Mouse (Mus musculus): Measurements from ENCODE around the gene Krtap16-3.

The Krtap16-3 gene

DNA sequence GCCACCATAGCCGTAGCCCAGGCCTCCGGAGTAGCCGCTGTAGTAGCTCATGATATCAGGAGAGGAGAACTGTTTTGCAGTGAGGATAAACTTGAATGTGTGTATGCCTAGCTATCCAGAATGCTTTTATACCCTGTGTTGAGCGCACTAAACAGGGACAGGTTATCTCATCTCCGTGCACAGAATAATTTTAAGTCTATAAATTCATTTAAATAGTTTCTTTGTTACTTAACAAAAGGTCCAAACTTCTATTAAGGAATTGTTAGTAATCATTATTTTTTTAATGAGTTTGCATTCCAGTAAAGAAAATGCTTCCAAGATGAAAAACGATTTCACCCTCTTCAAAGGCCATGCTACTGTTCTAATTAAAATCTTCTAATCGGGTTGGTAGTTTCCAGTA, at the start of gene Krtap16-3:
Krtap16-3 (minus strand) TSS at position 101 of the 400 bp plus-strand sequence.
- no peak for DNase-seq (ENCODE audit: low read depth, low spot score)

DNA sequence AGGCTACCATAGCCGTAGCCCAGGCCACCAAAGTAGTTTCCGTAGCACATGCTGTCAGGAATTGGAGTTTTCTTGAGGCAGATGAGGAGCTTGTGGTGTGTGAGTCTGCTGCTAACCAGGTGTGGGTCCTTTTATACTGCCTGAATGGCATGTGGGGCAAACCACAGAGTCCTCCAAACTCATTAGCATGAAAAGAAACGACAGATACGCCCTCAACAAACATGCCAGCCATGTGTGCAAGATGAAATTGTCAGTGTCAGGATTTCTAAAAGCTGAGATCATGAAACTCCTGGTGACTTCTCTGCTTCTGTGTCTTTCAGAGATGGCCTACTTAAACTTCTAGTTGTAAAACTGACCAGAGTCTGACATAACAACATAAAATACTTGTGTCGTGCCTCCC, 48.0 kb upstream of the Krtap16-3 start, which contains the start of gene Krtap22-2:
Krtap22-2 (minus strand) TSS at position 101 of the 400 bp plus-strand sequence.
- no peak for DNase-seq (ENCODE audit: low read depth, low spot score)

DNA sequence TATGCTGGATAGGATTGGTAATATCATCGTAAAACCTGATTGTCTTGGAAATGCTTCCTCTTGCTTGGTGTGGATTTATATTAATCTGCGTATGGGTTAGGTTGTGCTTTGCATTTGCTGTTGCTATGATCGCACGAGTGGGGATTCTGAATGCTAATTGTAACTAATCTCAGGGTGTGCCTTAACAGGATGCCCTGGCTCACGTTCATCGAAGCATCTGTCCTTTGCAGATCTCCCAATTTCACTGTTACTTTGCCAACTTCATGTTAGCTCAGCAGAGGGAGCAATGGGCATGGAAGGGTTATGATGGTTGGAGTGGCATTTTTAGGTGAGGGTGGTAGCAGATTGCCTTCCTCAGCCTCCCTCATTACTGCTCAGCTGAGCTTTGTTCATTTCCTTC, 21.6 kb downstream of the Krtap16-3 start:
- no peak for DNase-seq (ENCODE audit: low read depth, low spot score)

DNA sequence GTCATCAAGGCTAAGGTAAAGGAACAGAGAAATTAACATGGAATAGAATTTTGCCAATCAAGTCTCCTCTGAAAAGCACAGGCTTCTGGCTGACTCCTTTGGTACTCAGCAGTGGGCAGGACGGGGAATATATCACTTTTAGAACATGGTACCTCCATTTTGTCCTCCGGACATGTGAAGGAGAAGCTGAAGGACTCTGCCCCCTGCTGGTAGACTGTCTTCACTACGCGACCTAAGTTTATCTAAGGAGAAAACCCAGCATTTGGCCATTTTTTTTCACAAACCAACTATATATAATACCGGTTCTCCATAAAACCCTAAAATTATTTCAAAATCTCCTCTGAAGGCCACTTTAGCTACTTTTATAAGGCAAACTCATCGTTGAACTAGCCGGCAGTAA, 24.4 kb downstream of the Krtap16-3 start:
- no peak for DNase-seq (ENCODE audit: low read depth, low spot score)

DNA sequence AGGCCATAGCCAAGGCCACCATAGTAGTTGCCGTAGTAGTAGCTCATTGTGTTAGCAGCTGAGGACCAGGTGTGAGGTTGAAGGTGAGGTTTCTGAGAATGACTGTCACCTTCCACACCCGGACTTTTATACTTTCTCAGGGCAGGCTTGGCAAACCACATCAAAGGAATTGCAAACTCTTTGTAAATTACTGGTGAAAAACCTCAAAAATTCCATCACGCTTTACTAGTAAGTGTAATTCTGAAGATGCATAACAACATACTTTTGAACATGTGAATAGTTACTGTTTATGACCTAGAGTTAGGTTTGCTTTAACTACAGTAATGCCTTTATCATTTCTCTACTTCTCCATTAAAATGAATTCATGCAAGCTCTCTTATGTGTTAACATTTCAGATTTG, 30.5 kb downstream of the Krtap16-3 start, which contains the start of gene Krtap19-9b:
Krtap19-9b (minus strand) TSS at position 101 of the 400 bp plus-strand sequence.
- DNase-seq (ENCODE audit: low read depth, low spot score), result no peak
